Mouse (Mus musculus) cerebellum, adult 2 months (tissue): ENCODE data around the gene Ezr.

Experiments used
- CTCF ChIP-seq: fragments of 200-500 bp; IDR thresholded peaks from 2 replicates; pipeline ENCODE4 v1.5.1; 2011; ENCODE audit warnings: low read depth, mild to moderate bottlenecking, control low read depth, low read length, moderate library complexity, borderline replicate concordance; ENCODE audit not compliant: insufficient read depth
- POLR2A ChIP-seq: fragments of 200-500 bp; IDR thresholded peaks from 2 replicates; pipeline ENCODE4 v1.6.1; 2011; ENCODE audit warnings: low read length, control low read depth, borderline replicate concordance; ENCODE audit not compliant: insufficient read depth

DNA sequence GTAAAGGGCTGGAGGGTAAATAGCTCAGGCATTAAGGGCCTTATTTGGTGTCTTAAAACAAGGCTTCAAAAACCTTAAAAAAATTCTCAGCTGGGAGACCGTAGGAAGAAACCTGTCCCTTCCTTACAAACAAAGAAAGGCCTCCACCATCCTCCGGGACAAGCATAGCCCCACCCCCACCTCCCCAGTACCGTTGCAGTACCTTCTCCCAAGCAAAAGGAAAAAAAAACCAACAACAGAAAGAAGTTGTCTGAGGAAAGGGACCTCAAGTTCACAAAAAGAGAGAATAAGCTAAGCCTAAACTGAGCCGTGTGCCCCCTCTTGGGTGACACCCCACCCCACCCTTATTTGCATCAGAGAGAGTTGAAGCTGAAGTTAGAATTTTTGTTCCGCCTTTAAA is 6.0 kb downstream of the Ezr start:
- no peak for TF ChIP-seq POLR2A
- no peak for TF ChIP-seq CTCF
